Mouse (Mus musculus) erythroblast, adult 5-6 weeks (primary cell): ENCODE measurements around the gene Mn1. TPM values are rescaled to one million over a fixed set of nuclear protein-coding genes. Genes with fewer than 3 reads are reported as not detected.
A peak's percentile ranks its signal among the peaks of the same experiment; 100 is the strongest.

ENCODE experiments used
- ATAC-seq: replicated peaks from 2 replicates; pipeline ENCODE4 v1.8.0; 2016; ENCODE audit warnings: moderate number of reproducible peaks, mild to moderate bottlenecking, moderate TSS enrichment, inconsistent platforms; ENCODE audit not compliant: poor library complexity, low FRiP score, severe bottlenecking
- total RNA-seq, 2 experiments: library from RNA; stranded (forward) in 1 of 2; stranded (reverse) in 1 of 2; fragments of 150-400 nt in 1 of 2; fragments of 200-764, 138-1000 nt in 1 of 2; gene quantifications; 2 replicates each; pipeline versions ENCODE4 v1.2.3 to v1.2.4; 2015 to 2017; ENCODE audit warnings: low replicate concordance in 2 of 2

Gene Mn1
- total RNA-seq, 2 experiments from 2014 or later, result not detected

DNA sequence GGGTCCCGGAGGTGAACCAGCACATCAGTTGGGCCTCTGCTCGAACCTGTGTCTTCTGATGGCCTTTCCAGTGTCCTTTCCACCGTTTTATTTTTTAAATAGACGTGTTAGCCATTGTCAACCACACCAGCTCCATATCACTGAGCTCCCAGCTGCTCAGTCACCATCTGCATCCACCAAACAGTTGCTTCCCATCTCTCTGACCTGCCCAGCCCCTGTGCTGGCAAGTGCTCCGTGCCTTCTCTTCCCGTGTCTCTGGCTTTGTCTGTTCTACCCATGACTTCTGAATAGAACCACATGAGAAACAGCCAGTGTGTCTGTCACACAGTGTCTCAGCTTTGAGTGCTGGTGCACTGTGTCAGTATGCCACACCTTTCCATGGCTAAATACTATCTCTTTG is 12.4 kb upstream of the Mn1 start:
- no peak for ATAC-seq

DNA sequence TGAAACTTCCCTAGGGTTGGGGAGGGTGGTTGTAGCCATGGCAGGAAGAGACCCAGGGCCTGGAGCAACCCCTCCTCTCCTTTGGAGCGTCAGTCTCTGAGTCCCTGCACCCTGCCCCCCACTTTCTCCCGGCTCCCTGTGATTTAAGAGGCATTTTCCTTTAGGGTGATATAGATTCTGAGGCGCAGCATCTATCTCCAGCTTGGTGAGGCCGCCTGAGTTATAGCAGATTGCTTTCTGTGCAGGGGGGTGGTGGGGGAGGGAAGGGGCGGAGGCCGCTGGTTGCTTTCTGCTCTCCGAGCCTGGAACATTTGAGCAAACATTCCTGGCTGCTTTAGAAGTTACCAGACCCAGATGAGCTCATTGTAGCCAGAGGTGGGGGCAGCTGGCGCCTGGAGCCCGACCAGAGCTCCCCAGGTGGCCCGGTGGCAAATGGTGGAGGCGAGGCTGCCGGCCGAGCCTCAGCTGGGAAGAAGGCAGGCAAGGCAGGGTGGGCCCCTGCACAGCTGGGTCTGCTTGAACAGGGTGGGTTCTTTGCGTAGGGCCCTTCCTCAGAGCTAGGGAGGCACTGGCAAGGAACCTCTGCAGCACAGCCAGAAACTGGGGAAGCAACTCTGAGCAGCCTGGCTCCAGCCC is 8.6 kb upstream of the Mn1 start:
- ATAC-seq, result no peak

DNA sequence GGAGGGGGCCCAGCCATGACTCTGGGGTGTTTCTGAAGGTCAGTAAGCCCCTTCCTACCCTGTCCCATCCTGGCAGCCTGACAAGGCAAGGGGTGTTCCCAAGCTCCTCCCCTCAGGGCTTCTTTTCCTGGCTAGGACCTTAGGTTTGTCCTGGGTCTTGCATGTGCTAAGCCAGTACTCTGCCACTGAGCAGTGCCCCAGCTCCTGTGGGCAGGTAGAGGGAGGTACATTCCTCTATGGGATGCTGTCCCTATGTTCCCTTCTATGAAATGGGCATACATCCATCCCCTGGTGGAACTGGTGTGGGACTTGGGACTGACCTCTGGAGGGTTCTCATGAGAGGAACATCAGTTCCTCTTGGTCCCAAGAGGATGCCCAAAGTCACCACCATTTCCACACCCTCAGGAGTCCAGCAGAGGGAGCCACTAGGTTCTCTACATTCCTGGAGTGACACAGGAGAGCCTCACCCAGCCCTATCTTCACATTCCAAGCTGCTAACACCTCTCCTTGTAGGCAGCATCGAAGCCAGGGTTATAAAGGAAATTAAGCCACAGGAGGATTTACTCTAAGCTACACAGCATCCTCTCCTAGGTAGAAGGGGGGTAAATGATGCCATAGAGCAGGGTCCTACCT is 7.6 kb upstream of the Mn1 start:
- 0 out of 2 replicates have a peak, but pooled peaks have one; percentile 22 for ATAC-seq

DNA sequence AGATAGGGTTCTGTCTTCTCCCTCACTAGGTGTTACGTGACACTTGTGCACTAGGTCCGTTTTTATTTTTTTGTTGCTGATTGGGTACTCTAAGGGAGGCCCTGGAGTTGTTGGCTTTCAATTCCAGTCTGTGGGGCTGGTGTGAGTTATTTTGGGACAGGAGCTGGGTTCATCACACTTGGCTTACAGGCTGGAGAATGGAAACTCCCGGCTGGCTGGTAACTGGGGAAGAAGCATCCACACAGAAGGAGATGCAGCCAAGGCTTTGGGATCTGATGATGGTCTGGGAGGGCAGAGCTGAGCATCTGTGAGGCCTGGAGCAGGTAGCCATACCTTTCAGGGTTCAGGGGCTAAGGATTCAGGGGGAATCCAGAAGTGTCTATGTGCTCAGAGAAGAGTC is 6.5 kb upstream of the Mn1 start:
- no peak for ATAC-seq

DNA sequence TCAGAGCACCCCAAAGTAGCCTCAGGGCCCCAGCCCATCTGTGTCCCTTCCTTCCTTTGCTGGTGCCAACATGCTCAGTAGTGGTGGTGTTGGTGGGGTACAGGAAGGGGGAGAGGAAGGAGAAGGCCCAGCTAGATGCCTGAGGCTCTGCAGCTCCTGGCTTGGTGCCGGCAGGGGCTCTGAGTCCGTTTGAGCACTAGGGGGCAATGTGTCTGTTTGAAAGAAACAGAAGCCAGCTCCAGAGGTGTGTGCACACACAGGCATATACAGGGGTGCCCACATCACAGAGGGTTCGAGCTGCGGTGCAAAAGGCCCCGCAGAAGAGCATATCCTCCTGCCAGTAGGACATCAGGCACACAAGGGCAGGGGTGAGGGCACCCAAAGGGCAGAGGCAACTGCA is 3.0 kb upstream of the Mn1 start:
- ATAC-seq, result no peak

DNA sequence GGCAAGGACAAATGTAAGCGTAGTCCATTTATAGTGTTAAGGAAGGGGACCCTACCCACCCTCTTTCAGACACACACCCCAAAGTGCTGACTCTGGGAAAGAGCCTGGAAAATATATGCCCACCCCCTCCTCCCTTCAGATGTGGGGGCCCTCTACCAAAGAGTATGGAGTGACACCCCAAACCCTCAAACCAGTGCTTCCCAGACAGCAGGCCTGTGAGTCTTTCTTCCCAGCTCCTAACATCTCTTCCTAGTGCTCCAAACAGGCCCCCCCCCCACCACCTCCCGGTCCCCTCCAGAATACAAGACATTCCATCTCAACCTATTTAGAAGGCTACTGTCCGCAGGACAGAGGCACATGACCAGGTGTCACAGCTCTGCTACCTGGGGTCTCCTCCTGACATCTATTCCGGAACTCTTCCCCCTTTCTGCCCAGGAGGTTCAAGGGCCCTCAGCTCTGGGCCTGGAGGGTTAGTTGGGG is 2.4 kb upstream of the Mn1 start:
- ATAC-seq, result no peak

DNA sequence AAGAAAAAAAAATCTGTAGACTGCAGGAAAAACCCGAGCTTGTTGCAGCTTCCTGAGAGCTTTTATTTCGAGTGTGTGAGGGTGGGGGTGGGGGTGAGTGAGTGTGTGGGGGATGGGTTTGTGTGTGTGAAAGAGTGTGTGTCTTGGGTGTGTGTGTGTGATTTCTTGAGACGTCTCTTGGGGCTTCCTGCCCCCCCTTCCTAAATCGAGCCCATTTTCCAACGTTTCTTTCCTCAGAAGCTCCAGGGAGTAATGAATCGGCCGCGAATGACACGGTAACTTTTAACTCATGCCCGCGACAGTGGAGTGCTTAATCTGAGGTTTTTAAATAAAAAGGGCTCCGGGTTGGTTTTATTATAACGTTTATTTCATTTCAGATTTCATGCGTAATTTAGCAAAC is 1.6 kb upstream of the Mn1 start:
- ATAC-seq, result no peak

DNA sequence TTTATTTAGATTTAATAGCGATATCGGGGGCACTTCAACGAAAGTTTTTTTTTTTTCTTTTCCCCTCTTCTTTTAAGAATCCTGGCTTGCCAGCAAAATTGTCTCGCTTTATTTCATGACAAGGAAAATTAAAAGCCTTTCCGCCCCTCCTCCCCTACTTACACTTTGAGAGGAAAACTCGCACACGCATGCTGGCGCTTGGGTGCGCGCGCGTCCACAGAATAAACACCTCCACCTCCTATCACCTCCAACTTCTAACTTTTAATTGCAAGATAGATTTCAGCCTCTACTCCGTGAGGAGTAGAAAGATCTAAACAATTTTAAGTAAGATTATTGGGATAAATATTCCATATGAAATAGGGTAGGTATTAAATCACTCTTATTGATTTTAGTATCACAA is 1.1 kb upstream of the Mn1 start:
- no peak for ATAC-seq

DNA sequence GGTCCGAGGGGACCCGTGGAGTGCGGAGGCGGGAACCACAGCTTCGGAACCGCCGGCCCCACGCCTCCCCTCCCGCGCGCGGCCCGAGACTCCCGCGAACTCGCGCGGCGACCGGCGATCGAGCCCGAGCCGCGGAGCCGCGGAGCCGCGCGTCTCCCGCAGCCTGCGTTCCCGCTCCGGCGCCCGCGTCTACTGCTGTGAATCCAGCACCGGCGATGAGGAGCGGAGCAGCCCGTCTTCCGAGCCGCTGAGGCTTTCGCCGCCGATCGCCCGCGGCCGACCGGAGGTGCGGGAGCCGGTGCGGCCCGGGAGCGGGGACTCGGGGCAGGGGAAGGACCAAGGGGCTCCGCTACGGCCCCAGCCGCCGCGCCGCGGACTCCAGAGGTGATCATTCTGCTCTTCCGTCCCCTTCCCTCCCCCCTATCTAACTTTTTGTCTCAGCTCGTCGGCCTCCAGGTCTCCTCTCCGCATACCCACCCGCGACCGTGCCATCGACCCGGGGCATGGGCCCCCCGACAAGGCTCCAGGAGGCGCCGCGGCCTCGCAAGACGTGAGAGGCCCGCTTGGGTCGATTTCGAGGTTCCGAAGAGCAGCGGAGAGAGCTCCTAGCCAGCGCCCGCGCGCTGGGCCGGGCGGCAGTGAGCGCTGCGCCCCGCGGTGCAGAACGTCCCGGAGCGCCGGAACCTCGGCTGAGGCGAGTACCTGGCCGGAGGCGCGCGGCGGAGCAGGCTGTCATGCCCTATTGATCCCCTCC is 393 bp downstream of the Mn1 start:
- ATAC-seq, result no peak

DNA sequence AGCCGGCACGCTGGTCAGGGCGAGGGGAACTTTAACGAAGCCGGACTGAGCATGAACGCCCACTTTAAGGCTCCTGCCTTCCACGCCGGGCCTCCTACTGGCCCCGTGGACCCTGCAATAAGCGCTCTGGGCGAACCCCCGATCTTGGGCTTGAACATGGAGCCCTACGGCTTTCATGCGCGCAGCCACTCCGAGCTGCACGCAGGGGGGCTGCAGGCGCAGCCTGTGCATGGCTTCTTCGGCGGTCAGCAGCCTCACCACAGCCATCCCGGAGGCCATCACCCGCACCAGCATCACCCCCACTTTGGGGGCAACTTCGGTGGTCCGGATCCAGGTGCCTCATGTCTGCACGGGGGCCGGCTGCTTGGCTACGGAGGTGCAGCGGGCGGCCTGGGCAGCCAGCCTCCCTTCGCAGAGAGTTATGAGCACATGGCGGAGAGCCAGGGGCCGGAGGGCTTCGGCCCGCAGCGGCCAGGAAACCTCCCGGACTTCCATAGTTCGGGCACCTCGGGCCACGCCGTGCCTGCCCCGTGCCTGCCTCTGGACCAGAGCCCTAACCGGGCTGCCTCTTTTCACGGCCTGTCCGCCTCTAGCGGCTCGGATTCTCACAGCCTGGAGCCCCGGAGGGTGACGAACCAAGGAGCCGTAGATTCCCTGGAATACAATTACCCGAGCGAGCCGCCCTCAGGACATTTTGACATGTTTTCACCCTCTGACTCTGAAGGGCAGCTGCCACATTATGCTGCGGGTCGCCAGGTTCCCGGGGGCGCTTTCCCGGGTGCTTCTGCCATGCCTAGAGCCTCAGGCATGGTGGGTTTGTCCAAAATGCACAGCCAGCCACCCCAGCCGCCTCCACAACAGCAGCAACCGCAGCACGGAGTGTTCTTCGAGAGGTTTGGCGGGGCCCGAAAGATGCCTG is 1.3 kb downstream of the Mn1 start:
- ATAC-seq, result no peak

DNA sequence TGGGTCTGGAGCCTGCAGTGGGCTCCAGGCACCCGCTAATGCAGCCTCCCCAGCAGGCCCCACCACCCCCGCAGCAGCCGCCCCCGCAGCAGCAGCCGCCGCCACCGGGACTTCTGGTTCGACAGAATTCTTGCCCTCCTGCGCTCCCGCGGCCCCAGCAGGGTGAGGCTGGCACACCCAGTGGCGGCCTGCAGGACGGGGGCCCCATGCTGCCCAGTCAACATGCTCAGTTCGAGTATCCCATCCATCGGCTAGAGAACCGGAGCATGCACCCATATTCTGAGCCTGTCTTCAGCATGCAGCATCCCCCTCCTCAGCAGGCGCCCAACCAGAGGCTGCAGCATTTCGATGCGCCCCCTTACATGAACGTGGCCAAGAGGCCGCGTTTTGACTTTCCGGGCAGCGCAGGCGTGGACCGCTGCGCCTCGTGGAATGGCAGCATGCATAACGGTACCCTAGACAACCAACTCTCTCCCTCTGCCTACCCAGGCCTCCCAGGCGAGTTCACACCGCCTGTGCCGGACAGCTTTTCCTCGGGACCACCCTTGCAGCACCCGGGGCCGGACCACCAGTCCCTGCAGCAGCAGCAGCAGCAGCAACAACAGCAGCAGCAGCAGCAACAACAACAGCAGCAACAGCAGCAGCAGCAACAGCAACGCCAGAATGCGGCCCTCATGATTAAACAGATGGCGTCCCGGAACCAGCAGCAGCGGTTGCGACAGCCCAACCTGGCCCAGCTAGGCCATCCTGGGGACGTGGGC is 2.1 kb downstream of the Mn1 start:
- ATAC-seq, result no peak

DNA sequence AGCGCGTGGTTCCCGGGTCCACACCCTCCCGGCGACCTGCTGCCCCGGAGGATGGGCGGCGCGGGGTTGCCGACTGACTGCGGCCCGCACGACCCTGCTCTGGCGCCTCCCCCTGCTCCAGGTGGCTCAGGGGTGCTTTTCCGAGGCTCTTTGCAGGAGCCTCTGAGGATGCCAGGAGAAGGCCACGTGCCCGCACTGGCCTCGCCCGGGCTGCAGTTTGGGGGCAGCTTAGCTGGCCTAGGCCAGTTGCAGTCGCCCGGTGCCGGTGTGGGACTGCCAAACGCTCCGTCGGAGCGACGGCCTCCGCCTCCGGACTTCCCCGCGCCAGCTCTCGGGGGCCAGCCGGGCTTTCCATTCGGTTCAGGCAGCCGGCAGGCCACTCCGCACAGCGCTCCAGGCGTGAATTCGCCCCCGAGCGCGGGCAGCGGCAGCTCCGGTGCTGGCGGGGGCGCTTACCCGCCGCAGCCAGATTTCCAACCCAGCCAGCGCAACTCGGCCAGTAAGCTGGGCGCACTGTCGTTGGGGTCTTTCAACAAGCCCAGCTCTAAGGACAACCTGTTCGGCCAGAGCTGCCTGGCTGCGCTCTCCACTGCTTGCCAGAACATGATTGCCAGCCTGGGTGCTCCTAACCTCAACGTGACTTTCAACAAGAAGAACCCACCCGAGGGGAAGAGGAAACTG is 3.0 kb downstream of the Mn1 start:
- ATAC-seq, result no peak

DNA sequence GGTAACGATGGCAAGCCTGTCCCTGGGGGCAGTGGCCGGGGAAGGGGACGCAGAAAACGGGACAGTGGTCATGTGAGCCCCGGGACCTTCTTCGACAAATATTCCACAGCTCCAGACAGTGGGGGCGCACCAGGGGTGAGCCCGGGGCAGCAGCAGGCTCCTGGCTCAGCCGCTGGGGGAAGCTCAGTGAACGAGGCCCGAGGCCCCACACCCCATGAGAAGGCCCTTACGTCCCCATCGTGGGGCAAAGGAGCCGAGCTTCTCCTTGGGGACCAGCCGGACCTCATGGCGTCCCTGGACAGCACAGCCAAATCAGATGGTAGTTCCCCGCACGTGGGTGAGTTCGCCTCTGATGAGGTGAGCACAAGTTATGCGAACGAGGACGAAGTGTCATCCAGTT is 3.7 kb downstream of the Mn1 start:
- no peak for ATAC-seq

DNA sequence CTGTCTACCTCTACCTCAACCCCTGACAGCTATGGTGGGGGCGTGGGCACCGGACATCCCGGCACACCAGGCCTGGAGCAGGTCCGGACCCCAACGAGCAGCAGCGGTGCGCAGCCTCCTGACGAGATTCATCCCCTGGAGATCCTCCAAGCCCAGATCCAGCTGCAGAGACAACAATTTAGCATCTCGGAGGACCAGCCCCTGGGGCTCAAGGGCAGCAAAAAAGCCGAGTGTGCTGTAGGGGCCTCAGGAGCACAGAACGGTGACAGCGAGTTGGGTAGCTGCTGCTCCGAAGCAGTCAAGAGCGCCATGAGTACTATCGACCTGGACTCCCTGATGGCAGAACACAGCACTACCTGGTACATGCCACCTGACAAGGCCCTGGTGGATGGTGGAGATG is 4.3 kb downstream of the Mn1 start:
- ATAC-seq, result no peak

DNA sequence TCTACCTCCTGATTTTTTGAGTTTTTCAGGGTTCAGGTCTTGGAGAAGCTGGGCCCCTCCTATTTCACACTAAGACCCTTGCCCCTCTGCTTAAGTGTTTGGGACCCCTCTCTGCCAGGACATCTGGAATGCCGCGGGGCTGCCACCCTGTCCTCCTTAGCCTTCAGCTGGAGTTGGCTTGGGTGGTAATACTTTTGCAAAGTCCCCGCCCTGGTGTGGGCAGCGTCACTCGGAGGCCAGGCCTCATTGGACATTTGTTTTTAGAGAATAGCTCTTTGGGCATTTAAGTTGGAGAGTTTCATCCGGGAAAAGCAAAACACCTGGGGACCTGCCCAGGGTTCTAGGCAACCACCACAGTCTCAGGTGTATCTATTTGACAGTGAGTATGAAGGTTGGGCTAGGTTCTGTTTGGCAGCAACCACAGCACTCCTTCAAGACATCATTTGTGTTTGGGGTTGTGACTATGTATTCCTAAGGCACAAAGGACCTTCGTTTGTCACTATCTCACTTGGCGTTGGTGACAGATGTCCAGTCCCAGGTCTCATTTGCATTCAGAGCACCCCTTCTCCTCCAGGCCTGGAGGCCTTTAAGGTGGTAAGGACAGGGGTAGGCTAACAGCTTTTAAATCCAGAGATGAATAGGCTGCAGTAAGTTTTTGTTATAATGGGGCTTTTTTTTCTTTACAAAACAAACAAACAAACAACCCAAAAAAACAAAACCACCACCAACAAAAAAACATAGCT is 5.1 kb downstream of the Mn1 start:
- no peak for ATAC-seq

DNA sequence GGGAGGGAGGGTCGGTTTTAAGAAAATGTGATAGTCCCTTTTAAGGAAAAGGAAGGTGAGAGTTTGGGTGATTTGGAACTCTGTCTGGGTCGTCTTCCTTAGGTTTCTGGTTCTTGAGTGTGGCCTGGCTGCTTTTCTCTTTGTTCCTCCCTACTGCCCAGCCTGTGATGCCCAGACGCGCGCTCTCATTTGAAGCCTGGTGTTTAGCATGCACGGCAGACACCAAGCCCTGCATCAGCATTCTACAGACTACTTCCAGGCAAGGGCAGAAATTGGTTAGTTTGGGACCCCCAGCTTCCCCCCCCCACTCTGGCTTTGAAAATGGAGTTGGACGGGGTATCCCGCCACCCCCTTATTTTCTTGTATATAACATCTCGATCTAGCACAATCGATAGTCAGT is 5.8 kb downstream of the Mn1 start:
- no peak for ATAC-seq

DNA sequence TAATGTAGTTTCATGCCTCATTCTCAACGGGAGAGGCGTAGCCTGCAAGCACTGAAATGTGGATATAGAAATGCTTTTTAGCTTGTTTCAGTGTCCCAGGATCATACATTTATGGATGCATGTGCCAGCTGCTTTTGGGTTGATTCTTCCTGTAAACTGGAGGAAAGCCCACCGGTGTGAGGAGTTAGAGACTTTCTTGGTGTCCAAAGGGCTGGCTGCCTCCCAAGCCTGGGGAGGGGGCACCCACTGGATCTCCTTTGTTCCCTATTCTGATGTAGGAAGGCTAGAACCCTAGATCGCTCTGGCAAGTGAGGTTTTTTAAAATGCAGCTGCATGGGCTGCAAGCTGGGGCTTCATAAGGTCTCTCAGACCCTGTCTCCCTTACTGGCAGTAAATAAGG is 6.5 kb downstream of the Mn1 start:
- no peak for ATAC-seq

DNA sequence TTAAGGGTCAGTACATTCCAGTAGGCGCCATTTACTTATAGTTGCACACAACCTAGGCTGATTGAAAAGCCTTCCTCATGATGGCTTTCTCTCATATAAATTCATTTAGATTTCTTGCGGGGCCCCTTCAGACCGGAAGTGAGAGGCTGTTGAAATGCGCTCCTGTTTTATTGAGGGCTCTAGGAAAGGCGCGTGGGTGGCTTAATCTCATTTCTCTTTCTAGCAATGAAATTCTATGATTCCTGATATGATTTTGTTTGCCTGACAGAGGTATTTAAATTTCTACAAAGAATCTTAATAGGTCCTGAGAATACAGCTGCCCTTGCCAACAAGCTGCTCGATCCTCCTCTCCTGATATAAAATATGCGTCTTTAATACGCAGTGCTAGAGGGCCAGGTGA is 8.7 kb downstream of the Mn1 start:
- no peak for ATAC-seq
